Mouse (Mus musculus): ENCODE data around the gene Lpcat1. TPM values are rescaled to one million over a fixed set of nuclear protein-coding genes. Genes with fewer than 3 reads are reported as not detected.

Lpcat1 gene
- polyA plus RNA-seq (2014; fragmentation: Illumina TruSeq; extraction: RNeasy Lipid Tissue Mini Kit (QIAGEN cat#74804); ENCODE audit: low read depth, low replicate concordance), result 10.2 TPM

DNA sequence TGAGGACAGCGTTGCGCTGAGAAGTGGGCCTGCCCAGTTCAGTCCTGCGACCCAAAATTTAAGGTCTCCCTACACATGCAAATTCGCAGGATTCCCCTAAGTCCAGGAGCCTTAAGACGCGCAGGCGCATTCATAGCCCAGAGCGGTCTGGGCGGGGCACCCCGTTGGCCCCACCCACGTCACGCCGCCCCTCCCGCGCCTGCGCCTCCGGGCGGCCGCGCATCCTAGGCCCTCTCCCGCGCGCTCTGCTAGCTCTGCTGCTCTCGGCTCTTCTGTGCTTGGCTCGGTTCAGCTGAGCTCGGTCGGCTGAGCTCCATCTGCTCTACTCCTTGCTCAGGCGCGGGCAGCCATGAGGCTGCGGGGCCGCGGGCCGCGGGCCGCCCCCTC is at the start of gene Lpcat1:
Gene Lpcat1 (plus strand): TSS at position 164 of the 387 bp plus-strand sequence.

GRCm38 (mm10) chr13:73536403-73536821 is 69.4 kb downstream of the Lpcat1 start, which contains the start of gene Slc6a3:
Gene Slc6a3, plus strand, starts transcription at chr13:73536747.

Other genes with a start within 250 kb of the Lpcat1 start
- gene Irx4, start 206.7 kb upstream of the Lpcat1 start, polyA plus RNA-seq (2014; fragmentation: Illumina TruSeq; extraction: RNeasy Lipid Tissue Mini Kit (QIAGEN cat#74804); ENCODE audit: low read depth, low replicate concordance), result not detected
- 69.7 TPM for gene Mrpl36, start 138.7 kb upstream of the Lpcat1 start, polyA plus RNA-seq (2014; fragmentation: Illumina TruSeq; extraction: RNeasy Lipid Tissue Mini Kit (QIAGEN cat#74804); ENCODE audit: low read depth, low replicate concordance)
- gene Ndufs6, start 138.7 kb upstream of the Lpcat1 start, polyA plus RNA-seq (2014; fragmentation: Illumina TruSeq; extraction: RNeasy Lipid Tissue Mini Kit (QIAGEN cat#74804); ENCODE audit: low read depth, low replicate concordance), result 36.7 TPM
- gene Slc6a3, start 69.5 kb downstream of the Lpcat1 start, polyA plus RNA-seq (2014; fragmentation: Illumina TruSeq; extraction: RNeasy Lipid Tissue Mini Kit (QIAGEN cat#74804); ENCODE audit: low read depth, low replicate concordance), result not detected
- 89.8 TPM for gene Clptm1l, start 136.8 kb downstream of the Lpcat1 start, polyA plus RNA-seq (2014; fragmentation: Illumina TruSeq; extraction: RNeasy Lipid Tissue Mini Kit (QIAGEN cat#74804); ENCODE audit: low read depth, low replicate concordance)
- gene Tert, start 159.7 kb downstream of the Lpcat1 start, polyA plus RNA-seq (2014; fragmentation: Illumina TruSeq; extraction: RNeasy Lipid Tissue Mini Kit (QIAGEN cat#74804); ENCODE audit: low read depth, low replicate concordance), result 1.5 TPM
- not detected for gene Slc6a18, start 210.8 kb downstream of the Lpcat1 start, polyA plus RNA-seq (2014; fragmentation: Illumina TruSeq; extraction: RNeasy Lipid Tissue Mini Kit (QIAGEN cat#74804); ENCODE audit: low read depth, low replicate concordance)
- 0.91 TPM for gene Slc6a19, start 237.7 kb downstream of the Lpcat1 start, polyA plus RNA-seq (2014; fragmentation: Illumina TruSeq; extraction: RNeasy Lipid Tissue Mini Kit (QIAGEN cat#74804); ENCODE audit: low read depth, low replicate concordance)